Comparison of ENCODE assay signal across 9 mouse cellular contexts in genomic region chr1:89860017-89860730, GRCm38 (mm10).
A peak's percentile ranks its signal among the peaks of the same experiment; 100 is the strongest.
DNase-seq lines count a peak whose midpoint lies in the region; ATAC-seq lines count a peak whose summit lies in the region.
"Had no signal": no experiment of that assay in that cellular context is flagged by ENCODE, and none has a peak within 500 bp of the region (broad histone marks: within the 10 kb centered on the region; RNA-seq: fewer than 3 reads in every experiment).

No protein-coding gene starts in this region.

- H3K4me2 ChIP-seq in hindbrain, embryonic 12.5 days (replicated peaks), result no peak overlapping the region
- H3K4me2 ChIP-seq in midbrain, embryonic 12.5 days (replicated peaks), result no peak overlapping the region
- H3K4me2 ChIP-seq: stomach, embryonic 15.5 days had no signal

- peak; percentile 36 for DNase-seq in ovary, postnatal 36 days (ENCODE audit: low spot score)
- DNase-seq in ovary, postnatal 10 days (ENCODE audit: low spot score), result no peak
- DNase-seq in embryo, embryonic 9.5 days (ENCODE audit: extremely low spot score), result peak; percentile 50
- DNase-seq in right cerebral cortex, postnatal 14 days, result no peak
- no peak for DNase-seq in left cerebral cortex, adult 9 months (ENCODE audit: low spot score in 2 of 2)
- no peak for DNase-seq in spleen, postnatal 14 days (ENCODE audit: low spot score in 2 of 2)

- peaks cover 13% of the 10 kb centered on the region; the same call in 1 of the 2 replicates for H3K27me3 ChIP-seq in hindbrain, embryonic 12.5 days
- peaks cover 10% of the 10 kb centered on the region for H3K27me3 ChIP-seq in midbrain, embryonic 12.5 days
- H3K27me3 ChIP-seq: stomach, embryonic 15.5 days had no signal

- 28% methylated on average over 2 of the region's 2 CpGs for WGBS in hindbrain, embryonic 12.5 days
- 21% methylated on average over 2 of the region's 2 CpGs for WGBS in midbrain, embryonic 12.5 days

- H3K9me3 ChIP-seq in hindbrain, embryonic 12.5 days (replicated peaks), result no peaks in the 10 kb centered on the region
- H3K9me3 ChIP-seq in midbrain, embryonic 12.5 days, result no peaks in the 10 kb centered on the region
- H3K9me3 ChIP-seq: stomach, embryonic 15.5 days had no signal

- no peak overlapping the region for H3K4me3 ChIP-seq in hindbrain, embryonic 12.5 days
- H3K4me3 ChIP-seq in midbrain, embryonic 12.5 days, result no peak overlapping the region
- H3K4me3 ChIP-seq: stomach, embryonic 15.5 days had no signal

- ATAC-seq in hindbrain, embryonic 12.5 days (ENCODE audit: low FRiP score), result 0 out of 2 replicates have a peak, but pooled peaks have one; percentile 44
- ATAC-seq in midbrain, embryonic 12.5 days (ENCODE audit: low FRiP score, low read depth), result peak; percentile 47; the same call in 1 of the 2 replicates

- peak overlapping the region; percentile 30; the same call in 1 of the 2 replicates for H3K27ac ChIP-seq in hindbrain, embryonic 12.5 days
- peak overlapping the region; percentile 44 for H3K27ac ChIP-seq in midbrain, embryonic 12.5 days (replicated peaks)
- H3K27ac ChIP-seq: stomach, embryonic 15.5 days had no signal

- H3K4me1 ChIP-seq in hindbrain, embryonic 12.5 days, result peaks cover 24% of the 10 kb centered on the region
- H3K4me1 ChIP-seq in midbrain, embryonic 12.5 days, result peaks cover 12% of the 10 kb centered on the region

- H3K9ac ChIP-seq in hindbrain, embryonic 12.5 days, result no peak overlapping the region
- 0 out of 2 replicates have a peak overlapping the region, but pooled peaks have one; percentile 4 for H3K9ac ChIP-seq in midbrain, embryonic 12.5 days (replicated peaks)
- H3K9ac ChIP-seq: stomach, embryonic 15.5 days had no signal

- H3K36me3 ChIP-seq in hindbrain, embryonic 12.5 days, result 0 out of 2 replicates have a peak, but pooled peaks cover 8% of the 10 kb centered on the region
- H3K36me3 ChIP-seq in midbrain, embryonic 12.5 days, result no peaks in the 10 kb centered on the region
- H3K36me3 ChIP-seq: stomach, embryonic 15.5 days had no signal

Comparison
In these comparisons a context has a peak if more than half of its experiments do, and no peak if none do; other contexts are left out.
1. DNase-seq: peak in ovary, postnatal 36 days (single experiment) and embryo, embryonic 9.5 days (single experiment); none in ovary, postnatal 10 days (single experiment), right cerebral cortex, postnatal 14 days (single experiment), left cerebral cortex, adult 9 months (0 of 2) and spleen, postnatal 14 days (0 of 2).